25 mouse cellular contexts compared by ENCODE assay signal in the genomic region with DNA sequence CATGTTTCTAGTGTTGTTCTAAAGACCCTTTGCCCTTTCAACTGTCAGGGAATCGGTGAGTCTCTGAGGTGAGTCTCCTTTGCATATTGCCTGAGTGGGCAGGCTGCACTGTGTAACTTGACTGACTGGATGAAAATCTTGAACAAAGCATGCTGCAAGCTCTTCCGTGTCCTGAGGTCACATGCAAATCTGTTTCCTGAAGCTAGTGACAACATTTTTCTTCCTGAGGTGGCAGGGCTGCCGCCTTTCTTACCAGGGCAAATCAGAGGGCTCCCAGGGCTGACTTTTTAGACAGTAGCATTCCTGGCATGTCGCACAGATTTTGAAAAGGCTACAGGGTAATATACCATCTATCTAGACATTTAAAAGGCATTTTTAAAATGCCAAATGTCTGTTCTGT.
A peak's percentile ranks its signal among the peaks of the same experiment; 100 is the strongest.
DNase-seq lines count a peak whose midpoint lies in the region; ATAC-seq lines count a peak whose summit lies in the region.
"Had no signal": no experiment of that assay in that cellular context is flagged by ENCODE, and none has a peak within 500 bp of the region (broad histone marks: within the 10 kb centered on the region; RNA-seq: fewer than 3 reads in every experiment).

No protein-coding gene starts in this region.

- H3K4me1 ChIP-seq in hindbrain, embryonic 13.5 days (replicated peaks): peaks cover 12% of the 10 kb centered on the region
- H3K4me1 ChIP-seq in hindbrain, embryonic 16.5 days (ENCODE audit: control insufficient read depth, insufficient read depth, low read depth, low read length): no peaks in the 10 kb centered on the region; the same call in 1 of the 2 replicates
- peaks cover 13% of the 10 kb centered on the region for H3K4me1 ChIP-seq in neural tube, embryonic 15.5 days
- H3K4me1 ChIP-seq: heart, embryonic 15.5 days; hindbrain, embryonic 12.5 days had no signal

- ATAC-seq in hindbrain, embryonic 13.5 days (ENCODE audit: low FRiP score): no peak
- ATAC-seq in hindbrain, embryonic 16.5 days: no peak
- no peak for ATAC-seq in neural tube, embryonic 15.5 days (ENCODE audit: low FRiP score)
- ATAC-seq: forebrain, embryonic 14.5 days; forebrain, postnatal 0 days; hindbrain, postnatal 0 days; inflammation-experienced regulatory T-cells, adult 6 months; Patski had no signal

- H3K9me3 ChIP-seq in hindbrain, embryonic 13.5 days: no peaks in the 10 kb centered on the region
- no peaks in the 10 kb centered on the region for H3K9me3 ChIP-seq in hindbrain, embryonic 16.5 days (ENCODE audit: control insufficient read depth, low read length)
- H3K9me3 ChIP-seq in neural tube, embryonic 15.5 days (replicated peaks): no peaks in the 10 kb centered on the region
- H3K9me3 ChIP-seq: embryonic facial prominence, embryonic 12.5 days; embryonic facial prominence, embryonic 15.5 days; G1E; heart, embryonic 15.5 days; hindbrain, embryonic 12.5 days had no signal

- H3K27me3 ChIP-seq in hindbrain, embryonic 13.5 days: no peaks in the 10 kb centered on the region
- no peaks in the 10 kb centered on the region for H3K27me3 ChIP-seq in hindbrain, embryonic 16.5 days (replicated peaks; ENCODE audit: control insufficient read depth, insufficient read depth, low read length)
- H3K27me3 ChIP-seq in neural tube, embryonic 15.5 days (replicated peaks): no peaks in the 10 kb centered on the region
- H3K27me3 ChIP-seq: embryonic facial prominence, embryonic 12.5 days; embryonic facial prominence, embryonic 15.5 days; heart, embryonic 15.5 days; hindbrain, embryonic 12.5 days had no signal

- no peak overlapping the region for H3K4me2 ChIP-seq in hindbrain, embryonic 13.5 days
- no peak overlapping the region for H3K4me2 ChIP-seq in hindbrain, embryonic 16.5 days (ENCODE audit: low read length)
- no peak overlapping the region for H3K4me2 ChIP-seq in neural tube, embryonic 15.5 days
- H3K4me2 ChIP-seq: embryonic facial prominence, embryonic 12.5 days; embryonic facial prominence, embryonic 15.5 days; heart, embryonic 15.5 days; hindbrain, embryonic 12.5 days had no signal

- no peak overlapping the region for H3K9ac ChIP-seq in hindbrain, embryonic 13.5 days
- H3K9ac ChIP-seq in hindbrain, embryonic 16.5 days (ENCODE audit: low read depth, low read length): no peak overlapping the region
- H3K9ac ChIP-seq in neural tube, embryonic 15.5 days (replicated peaks): no peak overlapping the region
- H3K9ac ChIP-seq: embryonic facial prominence, embryonic 12.5 days; embryonic facial prominence, embryonic 15.5 days; forebrain, postnatal 0 days; heart, embryonic 15.5 days; hindbrain, embryonic 12.5 days had no signal

- peak overlapping the region; percentile 30; the same call in 1 of the 2 replicates for H3K27ac ChIP-seq in hindbrain, embryonic 13.5 days
- no peak overlapping the region for H3K27ac ChIP-seq in hindbrain, embryonic 16.5 days (ENCODE audit: low read depth, low read length)
- peak overlapping the region; percentile 48; the same call in 1 of the 2 replicates for H3K27ac ChIP-seq in neural tube, embryonic 15.5 days (replicated peaks)
- H3K27ac ChIP-seq: embryonic facial prominence, embryonic 12.5 days; embryonic facial prominence, embryonic 15.5 days; gastrocnemius, adult 2 months; heart, embryonic 15.5 days; hindbrain, embryonic 12.5 days; hindbrain, postnatal 0 days had no signal

- WGBS in hindbrain, embryonic 13.5 days: 44% methylated on average over 4 of the region's 4 CpGs
- WGBS in hindbrain, embryonic 16.5 days: 39% methylated on average over 4 of the region's 4 CpGs
- 41% methylated on average over 4 of the region's 4 CpGs for WGBS in neural tube, embryonic 15.5 days

- intact Hi-C loops in heart, postnatal 10 days (cut with DNase I): no loop called here

- no peaks in the 10 kb centered on the region for H3K36me3 ChIP-seq in hindbrain, embryonic 13.5 days
- no peaks in the 10 kb centered on the region for H3K36me3 ChIP-seq in hindbrain, embryonic 16.5 days (ENCODE audit: control insufficient read depth, insufficient read depth, low read length)
- H3K36me3 ChIP-seq in neural tube, embryonic 15.5 days: no peaks in the 10 kb centered on the region
- H3K36me3 ChIP-seq: embryonic facial prominence, embryonic 12.5 days; embryonic facial prominence, embryonic 15.5 days; G1E; heart, embryonic 15.5 days; hindbrain, embryonic 12.5 days had no signal

- no peak overlapping the region for H3K4me3 ChIP-seq in hindbrain, embryonic 13.5 days
- H3K4me3 ChIP-seq in hindbrain, embryonic 16.5 days (ENCODE audit: low read length): no peak overlapping the region
- H3K4me3 ChIP-seq in neural tube, embryonic 15.5 days (replicated peaks): no peak overlapping the region
- H3K4me3 ChIP-seq: embryonic facial prominence, embryonic 12.5 days; embryonic facial prominence, embryonic 15.5 days; gastrocnemius, adult 2 months; heart, embryonic 15.5 days; hindbrain, embryonic 12.5 days had no signal

- DNase-seq in heart, adult 11 months: peak; percentile 78
- DNase-seq in heart, postnatal 10 days: no peak
- DNase-seq in neural tube, embryonic 10.5 days (ENCODE audit: extremely low spot score, low spot score): no peak
- DNase-seq: adrenal gland, adult 2 months; adrenal gland, postnatal 14 days; cerebellum, adult 11 months; cerebellum, adult 2 months; cerebellum, adult 9-11 months; forebrain, postnatal 0 days; gastrocnemius, adult 2 months; gastrocnemius, postnatal 14 days; heart, adult 18-20 months; kidney, adult 11 months had no signal
